25 mouse cellular contexts compared by ENCODE assay signal in genomic region chrX:13551566-13551965, GRCm38 (mm10).
DNase-seq lines count a peak whose midpoint lies in the region; ATAC-seq and TF ChIP-seq lines count a peak whose summit lies in the region.
"Had no signal": no experiment of that assay in that cellular context is flagged by ENCODE, and none has a peak within 500 bp of the region (broad histone marks: within the 10 kb centered on the region; RNA-seq: fewer than 3 reads in every experiment).

No protein-coding gene starts in this region.

- no peak overlapping the region for H3K4me2 ChIP-seq in forebrain, embryonic 14.5 days (ENCODE audit: low read length)
- H3K4me2 ChIP-seq in forebrain, embryonic 16.5 days (ENCODE audit: low read length): no peak overlapping the region
- H3K4me2 ChIP-seq in lung, embryonic 14.5 days: no peak overlapping the region
- H3K4me2 ChIP-seq in midbrain, embryonic 14.5 days (ENCODE audit: low read length): no peak overlapping the region
- no peak overlapping the region for H3K4me2 ChIP-seq in midbrain, embryonic 16.5 days (ENCODE audit: low read length)
- H3K4me2 ChIP-seq: embryonic facial prominence, embryonic 12.5 days; forebrain, embryonic 13.5 days; heart, embryonic 11.5 days; hindbrain, embryonic 13.5 days had no signal

- no peaks in the 10 kb centered on the region for H3K27me3 ChIP-seq in forebrain, embryonic 14.5 days (replicated peaks; ENCODE audit: control insufficient read depth, insufficient read depth, low read length)
- H3K27me3 ChIP-seq in forebrain, embryonic 16.5 days (replicated peaks; ENCODE audit: control insufficient read depth, insufficient read depth, low read length): no peaks in the 10 kb centered on the region
- H3K27me3 ChIP-seq in lung, embryonic 14.5 days (ENCODE audit: insufficient read depth, low read length): no peaks in the 10 kb centered on the region
- no peaks in the 10 kb centered on the region for H3K27me3 ChIP-seq in midbrain, embryonic 14.5 days (ENCODE audit: control insufficient read depth, insufficient read depth, low read length)
- H3K27me3 ChIP-seq in midbrain, embryonic 16.5 days (ENCODE audit: control insufficient read depth, insufficient read depth, low read depth, low read length): no peaks in the 10 kb centered on the region
- H3K27me3 ChIP-seq: CH12.LX; forebrain, embryonic 13.5 days had no signal

- H3K36me3 ChIP-seq in forebrain, embryonic 14.5 days (ENCODE audit: control insufficient read depth, insufficient read depth, low read length): peaks cover 9% of the 10 kb centered on the region; the same call in 1 of the 2 replicates
- 0 out of 2 replicates have a peak, but pooled peaks cover 3% of the 10 kb centered on the region for H3K36me3 ChIP-seq in forebrain, embryonic 16.5 days (ENCODE audit: control insufficient read depth, insufficient read depth)
- 0 out of 2 replicates have a peak, but pooled peaks cover 4% of the 10 kb centered on the region for H3K36me3 ChIP-seq in lung, embryonic 14.5 days (ENCODE audit: insufficient read depth)
- H3K36me3 ChIP-seq in midbrain, embryonic 14.5 days (ENCODE audit: control insufficient read depth, insufficient read depth, low read length): peaks cover 14% of the 10 kb centered on the region
- H3K36me3 ChIP-seq in midbrain, embryonic 16.5 days (ENCODE audit: control insufficient read depth, insufficient read depth, low read length): no peaks in the 10 kb centered on the region
- H3K36me3 ChIP-seq: embryonic facial prominence, embryonic 12.5 days; G1E had no signal

- no peak overlapping the region for H3K9ac ChIP-seq in forebrain, embryonic 14.5 days (ENCODE audit: low read length)
- H3K9ac ChIP-seq in forebrain, embryonic 16.5 days (replicated peaks; ENCODE audit: low read depth, low read length): no peak overlapping the region
- H3K9ac ChIP-seq in lung, embryonic 14.5 days: no peak overlapping the region
- no peak overlapping the region for H3K9ac ChIP-seq in midbrain, embryonic 14.5 days (replicated peaks; ENCODE audit: low read length)
- H3K9ac ChIP-seq in midbrain, embryonic 16.5 days (ENCODE audit: low read depth, low read length): no peak overlapping the region
- H3K9ac ChIP-seq: embryonic facial prominence, embryonic 12.5 days; forebrain, embryonic 13.5 days; hindbrain, embryonic 13.5 days had no signal

- peak; percentile 52 for DNase-seq in forebrain, embryonic 14.5 days (ENCODE audit: low spot score)
- peak; percentile 72 for DNase-seq in lung, embryonic 14.5 days
- DNase-seq in lung, postnatal 25 days (ENCODE audit: low spot score): no peak
- peak; percentile 5 for DNase-seq in midbrain, embryonic 14.5 days
- peak; percentile 16 for DNase-seq in brain, adult 2 months (ENCODE audit: low read depth, low spot score)
- no peak for DNase-seq in gastrocnemius, postnatal 10 days
- DNase-seq: adrenal gland, adult 2 months; adrenal gland, postnatal 14 days; B cell, adult 2 months; cerebellum, adult 18-20 months; cerebellum, adult 9-10 months; cerebellum, postnatal 14 days; gastrocnemius, postnatal 14 days; heart, adult 11 months had no signal

- no peak overlapping the region for H3K27ac ChIP-seq in forebrain, embryonic 14.5 days (ENCODE audit: low read depth, low read length)
- H3K27ac ChIP-seq in forebrain, embryonic 16.5 days (ENCODE audit: low read length): no peak overlapping the region; the same call in 1 of the 2 replicates
- no peak overlapping the region for H3K27ac ChIP-seq in lung, embryonic 14.5 days (ENCODE audit: low read depth)
- H3K27ac ChIP-seq in midbrain, embryonic 14.5 days (replicated peaks; ENCODE audit: low read depth, low read length): no peak overlapping the region
- no peak overlapping the region for H3K27ac ChIP-seq in midbrain, embryonic 16.5 days (ENCODE audit: low read length)
- H3K27ac ChIP-seq: embryonic facial prominence, embryonic 12.5 days; forebrain, embryonic 13.5 days; hindbrain, embryonic 13.5 days had no signal

- no peak for ATAC-seq in forebrain, embryonic 14.5 days
- ATAC-seq in forebrain, embryonic 16.5 days: no peak
- no peak for ATAC-seq in lung, embryonic 14.5 days (ENCODE audit: insufficient read depth)
- no peak for ATAC-seq in midbrain, embryonic 14.5 days (ENCODE audit: low FRiP score, low TSS enrichment)
- no peak for ATAC-seq in midbrain, embryonic 16.5 days
- ATAC-seq: forebrain, embryonic 13.5 days; hindbrain, embryonic 16.5 days; intestine, embryonic 16.5 days had no signal

- H3K9me3 ChIP-seq in forebrain, embryonic 14.5 days (replicated peaks; ENCODE audit: control insufficient read depth, low read length): no peaks in the 10 kb centered on the region
- H3K9me3 ChIP-seq in forebrain, embryonic 16.5 days (ENCODE audit: control insufficient read depth, low read length): no peaks in the 10 kb centered on the region
- no peaks in the 10 kb centered on the region for H3K9me3 ChIP-seq in lung, embryonic 14.5 days (ENCODE audit: low read depth, low read length)
- no peaks in the 10 kb centered on the region for H3K9me3 ChIP-seq in midbrain, embryonic 14.5 days (ENCODE audit: control insufficient read depth, low read length)
- no peaks in the 10 kb centered on the region for H3K9me3 ChIP-seq in midbrain, embryonic 16.5 days (replicated peaks; ENCODE audit: control insufficient read depth, low read length, poor library complexity, severe bottlenecking)
- H3K9me3 ChIP-seq: embryonic facial prominence, embryonic 12.5 days; forebrain, embryonic 13.5 days; G1E; hindbrain, embryonic 13.5 days had no signal

- TF ChIP-seq CTCF in lung, embryonic 14.5 days (IDR thresholded peaks at IDR 0.05; ENCODE audit: low read depth): no peak

- WGBS in forebrain, embryonic 14.5 days: 79% methylated on average over 4 of the region's 4 CpGs
- 63% methylated on average over 4 of the region's 4 CpGs for WGBS in forebrain, embryonic 16.5 days
- WGBS in lung, embryonic 14.5 days: 52% methylated on average over 4 of the region's 4 CpGs
- 89% methylated on average over 4 of the region's 4 CpGs for WGBS in midbrain, embryonic 14.5 days
- WGBS in midbrain, embryonic 16.5 days: 82% methylated on average over 4 of the region's 4 CpGs

- H3K4me1 ChIP-seq in forebrain, embryonic 14.5 days (ENCODE audit: control insufficient read depth, insufficient read depth, low read length): no peaks in the 10 kb centered on the region
- 0 out of 2 replicates have a peak, but pooled peaks cover 3% of the 10 kb centered on the region for H3K4me1 ChIP-seq in forebrain, embryonic 16.5 days (replicated peaks; ENCODE audit: control insufficient read depth, insufficient read depth, low read length)
- H3K4me1 ChIP-seq in lung, embryonic 14.5 days (ENCODE audit: insufficient read depth): no peaks in the 10 kb centered on the region
- no peaks in the 10 kb centered on the region for H3K4me1 ChIP-seq in midbrain, embryonic 14.5 days (ENCODE audit: control insufficient read depth, insufficient read depth, low read length)
- H3K4me1 ChIP-seq in midbrain, embryonic 16.5 days (ENCODE audit: control insufficient read depth, insufficient read depth, low read length): no peaks in the 10 kb centered on the region
- H3K4me1 ChIP-seq: embryonic facial prominence, embryonic 12.5 days; forebrain, embryonic 13.5 days; hindbrain, embryonic 13.5 days had no signal

- no peak overlapping the region for H3K4me3 ChIP-seq in forebrain, embryonic 14.5 days (ENCODE audit: low read depth, low read length)
- no peak overlapping the region for H3K4me3 ChIP-seq in forebrain, embryonic 16.5 days (replicated peaks; ENCODE audit: low read length)
- no peak overlapping the region for H3K4me3 ChIP-seq in lung, embryonic 14.5 days (ENCODE audit: low read depth, low read length)
- no peak overlapping the region for H3K4me3 ChIP-seq in midbrain, embryonic 14.5 days (replicated peaks; ENCODE audit: low read depth, low read length)
- H3K4me3 ChIP-seq in midbrain, embryonic 16.5 days (ENCODE audit: low read depth, low read length): no peak overlapping the region
- H3K4me3 ChIP-seq: embryonic facial prominence, embryonic 12.5 days; erythroblast, embryonic 14.5 days; forebrain, embryonic 13.5 days; hindbrain, embryonic 13.5 days had no signal

Comparison
In these comparisons a context has a peak if more than half of its experiments do, and no peak if none do; other contexts are left out.
1. DNase-seq: peak in forebrain, embryonic 14.5 days (single experiment), lung, embryonic 14.5 days (single experiment), midbrain, embryonic 14.5 days (single experiment) and brain, adult 2 months (single experiment); none in lung, postnatal 25 days (single experiment) and gastrocnemius, postnatal 10 days (single experiment).